Mouse (Mus musculus) liver, embryonic 11.5 days (tissue): Measurements from ENCODE around the gene Defa34. TPM values are rescaled to one million over a fixed set of nuclear protein-coding genes. Genes with fewer than 3 reads are reported as not detected.
"Not testable (repeated sequence)": the region's sequence is repeated elsewhere in the genome, so short reads cannot be mapped to it uniquely, and the experiment has no call there.

Experiments
- ATAC-seq: fragments of 200-750 bp; cut with Nextera tagmentation; replicated peaks from 2 replicates; pipeline ENCODE4 v1.8.0; 2017; ENCODE audit warnings: moderate number of reproducible peaks, mild to moderate bottlenecking, moderate TSS enrichment, moderate library complexity; ENCODE audit not compliant: low FRiP score
- DNase-seq: peaks from one replicate; pipeline ENCODE4 v3.0.0-alpha.2; 2017; ENCODE audit warnings: low spot score
- H3K27ac ChIP-seq: fragments of 300-500 bp; sonication (generic); 2 replicates; pipeline ENCODE4 v1.5.1; 2014; ENCODE audit warnings: mild to moderate bottlenecking, low read depth, low read length, control low read depth
- H3K27me3 ChIP-seq: fragments of 300-500 bp; sonication (generic); replicated peaks from 2 replicates; pipeline ENCODE4 v1.6.1; 2014; ENCODE audit warnings: low read length, mixed read lengths; ENCODE audit not compliant: control insufficient read depth, insufficient read depth
- H3K36me3 ChIP-seq: fragments of 300-500 bp; sonication (generic); 2 replicates; pipeline ENCODE4 v1.6.1; 2014; ENCODE audit warnings: mild to moderate bottlenecking, low read length, moderate library complexity, mixed read lengths; ENCODE audit not compliant: control insufficient read depth, insufficient read depth
- H3K4me1 ChIP-seq: fragments of 300-500 bp; sonication (generic); replicated peaks from 2 replicates; pipeline ENCODE4 v1.6.1; 2014; ENCODE audit warnings: low read length, mixed read lengths; ENCODE audit not compliant: control insufficient read depth, insufficient read depth
- H3K4me2 ChIP-seq: fragments of 300-500 bp; sonication (generic); 2 replicates; pipeline ENCODE4 v1.6.1; 2014; ENCODE audit warnings: mild to moderate bottlenecking, control low read depth, moderate library complexity
- H3K4me3 ChIP-seq: fragments of 300-500 bp; sonication (generic); 2 replicates; pipeline ENCODE4 v1.5.1; 2014; ENCODE audit warnings: low read depth, low read length, control low read depth
- H3K9ac ChIP-seq: fragments of 300-500 bp; sonication (generic); 2 replicates; pipeline ENCODE4 v1.6.1; 2014; ENCODE audit warnings: low read depth, low read length, control low read depth
- H3K9me3 ChIP-seq: fragments of 300-500 bp; sonication (generic); 2 replicates; pipeline ENCODE4 v1.6.1; 2016; ENCODE audit warnings: low read length, inconsistent platforms, mixed read lengths; ENCODE audit not compliant: control insufficient read depth
- WGBS: fragments of 180-500 bp; shearing (Covaris S2); extraction: QIAGEN DNeasy Blood & Tissue Kit; methylation state at CpG from one replicate; pipeline ENCODE4 v1.1.7; 2014; 5-methylcytosine and 5-hydroxymethylcytosine counted together
- polyA plus RNA-seq: library from polyadenylated mRNA; unstranded; fragments of >200 nt; fragmentation: Nextera tagmentation; extraction: Ambion mirVana; gene quantifications from 2 replicates; pipeline ENCODE4 v1.2.1, GENCODE M21; 2014

Defa34 gene
- not detected in 2 replicates for polyA plus RNA-seq

DNA sequence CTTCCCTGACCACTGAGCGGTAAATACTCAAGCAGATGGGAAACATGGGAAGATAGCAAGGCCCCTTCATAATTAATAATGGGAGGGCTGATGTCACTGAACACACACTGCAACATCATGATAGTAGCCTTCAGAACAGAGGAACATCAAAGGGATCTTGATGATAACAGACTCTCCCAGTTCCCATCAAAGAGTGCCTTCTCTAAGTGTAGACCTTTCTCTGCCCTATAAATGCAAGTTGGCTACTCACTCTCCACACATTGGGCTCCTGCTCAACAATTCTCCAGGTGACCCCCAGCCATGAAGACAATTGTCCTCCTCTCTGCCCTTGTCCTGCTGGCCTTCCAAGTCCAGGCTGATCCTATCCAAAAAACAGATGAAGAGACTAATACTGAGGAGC is at the start of gene Defa34:
Defa34 (plus strand) TSS at position 301 of the 400 bp plus-strand sequence.
- H3K4me2 ChIP-seq, H3K27ac ChIP-seq, H3K4me1 ChIP-seq, H3K4me3 ChIP-seq, DNase-seq, H3K36me3 ChIP-seq, ATAC-seq, H3K9ac ChIP-seq, H3K27me3 ChIP-seq, H3K9me3 ChIP-seq: not testable (repeated sequence)
- WGBS = 83% methylated on average over 1 of the region's 1 CpGs

DNA sequence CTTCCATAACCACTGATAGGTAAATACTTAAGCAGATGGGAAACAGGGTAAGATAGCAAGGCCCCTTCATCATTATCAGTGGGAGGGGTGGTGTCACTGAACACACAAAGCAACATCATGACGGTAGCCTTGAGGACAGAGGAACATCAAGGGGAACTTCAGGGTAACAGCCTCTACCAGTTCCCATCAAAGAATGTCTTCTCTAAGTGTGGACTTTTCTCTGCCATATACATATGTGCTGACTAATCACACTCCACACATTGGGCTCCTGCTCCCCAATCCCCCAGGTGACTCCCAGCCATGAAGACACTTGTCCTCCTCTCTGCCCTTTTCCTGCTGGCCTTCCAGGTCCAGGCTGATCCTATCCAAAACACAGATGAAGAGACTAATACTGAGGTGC is 47.7 kb upstream of the Defa34 start, which contains the start of gene Defa26:
Defa26 (plus strand) TSS at position 301 of the 400 bp plus-strand sequence.
- not testable (repeated sequence) for H3K4me1 ChIP-seq, H3K36me3 ChIP-seq, ATAC-seq, H3K4me3 ChIP-seq, DNase-seq, H3K27ac ChIP-seq, H3K9ac ChIP-seq, H3K4me2 ChIP-seq, H3K27me3 ChIP-seq, H3K9me3 ChIP-seq
- no CpG with 5 or more reads among the region's 1 CpGs for WGBS

DNA sequence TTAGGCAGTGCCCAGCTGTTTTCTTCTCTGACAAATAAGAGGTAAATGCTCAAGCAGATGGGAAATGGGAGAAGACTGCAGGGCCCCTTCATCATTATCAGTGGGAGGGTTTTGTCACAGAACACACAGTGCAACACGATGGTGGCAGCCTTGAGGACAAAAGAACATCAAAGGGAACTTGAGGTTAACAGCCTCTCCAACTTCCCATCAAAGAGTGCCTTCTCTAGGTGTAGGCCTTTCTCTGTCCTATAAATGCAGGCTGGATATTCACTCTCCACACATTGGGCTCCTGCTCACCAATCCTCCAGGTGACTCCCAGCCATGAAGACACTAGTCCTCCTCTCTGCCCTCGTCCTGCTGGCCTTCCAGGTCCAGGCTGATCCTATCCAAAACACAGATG is 10.1 kb upstream of the Defa34 start, which contains the start of gene Defa17:
Defa17 (plus strand) TSS at position 301 of the 400 bp plus-strand sequence.
- H3K4me1 ChIP-seq, H3K36me3 ChIP-seq, H3K4me2 ChIP-seq, H3K27ac ChIP-seq, DNase-seq, H3K4me3 ChIP-seq, ATAC-seq, H3K27me3 ChIP-seq, H3K9me3 ChIP-seq, H3K9ac ChIP-seq: not testable (repeated sequence)
- WGBS = no CpG with 5 or more reads among the region's 2 CpGs

DNA sequence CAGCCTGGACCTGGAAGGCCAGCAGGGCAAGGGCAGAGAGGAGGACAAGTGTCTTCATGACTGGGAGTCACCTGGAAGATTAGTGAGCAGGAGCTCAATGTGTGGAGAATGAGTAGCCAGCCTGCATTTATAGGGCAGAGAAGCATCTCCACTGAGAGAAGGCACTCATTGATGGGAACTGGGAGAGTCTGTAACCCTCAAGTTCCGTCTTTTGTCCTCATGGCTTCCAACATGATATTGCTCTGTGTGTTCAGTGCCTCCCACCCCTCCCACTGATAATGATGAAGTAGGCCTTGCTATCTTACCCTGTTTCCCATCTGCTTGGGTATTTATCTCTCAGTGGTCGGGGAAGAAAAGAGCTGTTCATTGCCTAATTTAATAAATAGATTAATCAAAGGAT is 37.9 kb downstream of the Defa34 start, which contains the start of gene AY761184:
AY761184 (minus strand) TSS at position 101 of the 400 bp plus-strand sequence.
- H3K4me2 ChIP-seq, ATAC-seq, DNase-seq, H3K4me1 ChIP-seq, H3K9me3 ChIP-seq, H3K4me3 ChIP-seq, H3K36me3 ChIP-seq, H3K27me3 ChIP-seq, H3K27ac ChIP-seq, H3K9ac ChIP-seq: not testable (repeated sequence)
- WGBS = 76% methylated on average over 2 of the region's 2 CpGs

Other genes with a start within 250 kb of the Defa34 start
- not detected in 2 replicates for gene Defa36, start 238.4 kb upstream of the Defa34 start, polyA plus RNA-seq
- gene Gm7849, start 209.2 kb upstream of the Defa34 start, polyA plus RNA-seq = not detected in 2 replicates
- not detected in 2 replicates for gene Defa20, start 156.5 kb upstream of the Defa34 start, polyA plus RNA-seq
- gene Defa32, start 136.8 kb upstream of the Defa34 start, polyA plus RNA-seq = not detected in 2 replicates
- gene Defa37, start 100.4 kb upstream of the Defa34 start, polyA plus RNA-seq = not detected in 2 replicates
- gene Defa28, start 82.8 kb upstream of the Defa34 start, polyA plus RNA-seq = not detected in 2 replicates
- gene Gm7861, start 71.3 kb upstream of the Defa34 start, polyA plus RNA-seq = not detected in 2 replicates
- gene Defa26, start 47.6 kb upstream of the Defa34 start, polyA plus RNA-seq = not detected in 2 replicates
- gene Defa17, start 10.0 kb upstream of the Defa34 start, polyA plus RNA-seq = not detected in 2 replicates
- gene AY761184, start 37.8 kb downstream of the Defa34 start, polyA plus RNA-seq = not detected in 2 replicates
- gene Defa24, start 68.7 kb downstream of the Defa34 start, polyA plus RNA-seq = not detected in 2 replicates
- not detected in 2 replicates for gene Defb50, start 157.7 kb downstream of the Defa34 start, polyA plus RNA-seq
- gene Defb2, start 174.1 kb downstream of the Defa34 start, polyA plus RNA-seq = not detected in 2 replicates
- not detected in 2 replicates for gene Defb10, start 193.1 kb downstream of the Defa34 start, polyA plus RNA-seq
- gene Defb9, start 219.6 kb downstream of the Defa34 start, polyA plus RNA-seq = not detected in 2 replicates
- not detected in 2 replicates for gene Defb11, start 240.6 kb downstream of the Defa34 start, polyA plus RNA-seq